Mouse (Mus musculus) lung, postnatal 0 days (tissue): ENCODE data around the gene Bckdha.

Experiments used
- CTCF ChIP-seq: IDR thresholded peaks from 2 replicates; pipeline ENCODE4 v1.5.1; 2016; ENCODE audit warnings: antibody characterized with exemption, mild to moderate bottlenecking
- EP300 ChIP-seq: IDR thresholded peaks from 2 replicates; pipeline ENCODE4 v1.6.1; 2016; ENCODE audit warnings: antibody characterized with exemption, mild to moderate bottlenecking, control low read depth

GRCm38 (mm10) chr7:25684659-25685058 lies 25.9 kb upstream of the Bckdha start:
- TF ChIP-seq CTCF (no peak), EP300 (no peak)
